Mouse (Mus musculus) E14TG2a.4 (cell line): ENCODE data around the gene Got1.

Source experiments
- H3K27me3 ChIP-seq: 2 replicates; pipeline ENCODE4 v1.6.1; 2014; ENCODE audit warnings: low read length, control low read depth; ENCODE audit not compliant: insufficient read depth
- H3K36me3 ChIP-seq: 2 replicates; pipeline ENCODE4 v1.6.1; 2014; ENCODE audit warnings: low read length, control low read depth; ENCODE audit not compliant: insufficient read depth
- H3K4me1 ChIP-seq: replicated peaks from 2 replicates; pipeline ENCODE4 v1.6.1; 2014; ENCODE audit warnings: low read depth, low read length, control low read depth
- H3K4me3 ChIP-seq: replicated peaks from 2 replicates; pipeline ENCODE4 v1.5.1; 2014; ENCODE audit warnings: mild to moderate bottlenecking, low read length
- H3K9me3 ChIP-seq: 2 replicates; pipeline ENCODE4 v1.6.1; 2014; ENCODE audit warnings: low read length, control low read depth
- CTCF ChIP-seq: conservative IDR thresholded peaks from 2 replicates; pipeline ENCODE4 v1.5.1; 2014; ENCODE audit warnings: low read length
- NANOG ChIP-seq: IDR thresholded peaks from 2 replicates; pipeline ENCODE4 v1.6.1; 2014; ENCODE audit warnings: borderline replicate concordance, low read length, mixed read lengths
- POU5F1 ChIP-seq: IDR thresholded peaks from 2 replicates; pipeline ENCODE4 v1.6.1; 2014; ENCODE audit warnings: low read length, borderline replicate concordance

The Got1 gene

GRCm38 (mm10) chr19:43479431-43479830 lies 45.0 kb downstream of the Got1 start:
- Histone ChIP-seq H3K27me3 (peaks cover 4% of the 10 kb centered on the region; the same call in 1 of the 2 replicates), H3K9me3 (no peaks in the 10 kb centered on the region), H3K36me3 (no peaks in the 10 kb centered on the region), H3K4me1 (peaks cover 16% of the 10 kb centered on the region), H3K4me3 (no peak overlapping the region)
- TF ChIP-seq POU5F1, result no peak
- no peak for TF ChIP-seq NANOG
- no peak for TF ChIP-seq CTCF

DNA sequence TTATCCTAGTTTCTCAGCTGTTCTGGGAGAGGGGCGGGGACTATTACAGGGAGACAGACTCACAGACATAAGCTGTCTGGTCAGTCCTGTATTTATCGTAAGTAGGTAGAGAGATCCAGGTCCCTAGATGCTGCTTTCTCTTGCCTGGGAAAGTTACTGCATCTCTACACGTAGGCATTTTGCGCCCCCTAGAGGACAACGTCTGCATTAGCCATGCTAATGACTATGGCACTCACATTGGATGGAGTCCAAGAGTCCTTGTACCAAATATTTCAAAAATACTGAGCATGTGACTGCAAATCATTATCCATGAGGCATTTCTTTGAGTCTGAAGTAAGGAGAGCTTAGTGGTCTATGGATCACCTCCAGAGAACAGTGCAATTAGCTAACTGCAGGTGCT lies 45.5 kb downstream of the Got1 start:
- Histone ChIP-seq H3K4me1 (peaks cover 17% of the 10 kb centered on the region), H3K4me3 (no peak overlapping the region), H3K36me3 (no peaks in the 10 kb centered on the region), H3K9me3 (no peaks in the 10 kb centered on the region), H3K27me3 (peaks cover 4% of the 10 kb centered on the region; the same call in 1 of the 2 replicates)
- no peak for TF ChIP-seq NANOG
- TF ChIP-seq POU5F1, result no peak
- TF ChIP-seq CTCF, result peak; percentile 96

DNA sequence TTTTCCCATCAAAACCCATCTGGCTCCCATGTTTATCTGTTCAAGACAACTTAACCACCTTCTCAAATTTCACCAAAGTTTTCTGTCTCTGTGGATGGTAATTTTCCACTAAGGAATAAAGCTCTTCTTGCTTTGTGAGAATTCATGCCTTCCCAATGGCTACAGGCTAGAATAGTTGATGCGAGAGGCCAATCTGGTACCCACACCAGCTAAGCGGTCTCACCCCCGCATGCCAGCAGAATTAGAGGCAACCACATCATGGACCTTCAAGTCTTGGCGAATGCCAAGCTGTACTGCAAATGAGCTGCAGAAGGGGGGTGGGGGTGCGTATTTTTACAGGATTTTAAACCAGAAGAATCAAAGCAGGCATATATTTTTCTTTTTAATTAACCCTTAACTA lies 47.0 kb downstream of the Got1 start:
- Histone ChIP-seq H3K9me3 (no peaks in the 10 kb centered on the region), H3K36me3 (no peaks in the 10 kb centered on the region), H3K27me3 (peaks cover 4% of the 10 kb centered on the region; the same call in 1 of the 2 replicates), H3K4me1 (peaks cover 26% of the 10 kb centered on the region), H3K4me3 (no peak overlapping the region)
- TF ChIP-seq POU5F1 (no peak), CTCF (no peak), NANOG (no peak)

GRCm38 (mm10) chr19:43476063-43476462 lies 48.3 kb downstream of the Got1 start:
- Histone ChIP-seq H3K4me1 (peaks cover 38% of the 10 kb centered on the region), H3K36me3 (no peaks in the 10 kb centered on the region), H3K27me3 (peaks cover 4% of the 10 kb centered on the region; the same call in 1 of the 2 replicates), H3K9me3 (peaks cover 7% of the 10 kb centered on the region), H3K4me3 (no peak overlapping the region)
- no peak for TF ChIP-seq POU5F1
- no peak for TF ChIP-seq NANOG
- no peak for TF ChIP-seq CTCF

GRCm38 (mm10) chr19:43475642-43476041 lies 48.8 kb downstream of the Got1 start:
- peaks cover 4% of the 10 kb centered on the region; the same call in 1 of the 2 replicates for H3K27me3 ChIP-seq
- H3K9me3 ChIP-seq, result peaks cover 10% of the 10 kb centered on the region
- H3K36me3 ChIP-seq, result no peaks in the 10 kb centered on the region
- H3K4me1 ChIP-seq, result peaks cover 38% of the 10 kb centered on the region
- TF ChIP-seq NANOG (no peak), CTCF (no peak), POU5F1 (no peak)
- H3K4me3 ChIP-seq, result no peak overlapping the region

DNA sequence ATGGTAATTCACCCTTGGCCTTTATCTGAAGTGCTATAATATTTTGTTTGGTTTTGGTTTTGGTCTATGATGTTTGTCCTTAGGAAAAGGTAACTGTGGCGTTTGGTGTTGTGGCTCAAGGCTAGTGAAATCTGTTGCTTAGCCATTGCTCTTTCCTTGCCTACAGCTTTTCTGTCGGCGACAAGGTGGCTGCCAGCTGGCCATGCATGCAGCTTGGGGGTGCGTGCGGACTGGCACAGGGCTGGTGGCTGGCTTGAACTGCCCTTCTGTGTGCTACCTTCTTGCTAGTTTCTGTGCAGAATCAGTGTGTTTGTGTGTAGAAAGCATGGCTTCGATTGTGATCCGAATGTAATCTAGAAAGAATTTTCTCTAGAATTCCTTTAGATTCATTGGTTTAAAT lies 51.6 kb downstream of the Got1 start:
- Histone ChIP-seq H3K27me3 (peaks cover 8% of the 10 kb centered on the region), H3K36me3 (no peaks in the 10 kb centered on the region), H3K4me3 (peak overlapping the region; percentile 56; the same call in 1 of the 2 replicates), H3K9me3 (peaks cover 10% of the 10 kb centered on the region), H3K4me1 (peaks cover 63% of the 10 kb centered on the region)
- TF ChIP-seq NANOG, result no peak
- no peak for TF ChIP-seq POU5F1
- TF ChIP-seq CTCF, result no peak

DNA sequence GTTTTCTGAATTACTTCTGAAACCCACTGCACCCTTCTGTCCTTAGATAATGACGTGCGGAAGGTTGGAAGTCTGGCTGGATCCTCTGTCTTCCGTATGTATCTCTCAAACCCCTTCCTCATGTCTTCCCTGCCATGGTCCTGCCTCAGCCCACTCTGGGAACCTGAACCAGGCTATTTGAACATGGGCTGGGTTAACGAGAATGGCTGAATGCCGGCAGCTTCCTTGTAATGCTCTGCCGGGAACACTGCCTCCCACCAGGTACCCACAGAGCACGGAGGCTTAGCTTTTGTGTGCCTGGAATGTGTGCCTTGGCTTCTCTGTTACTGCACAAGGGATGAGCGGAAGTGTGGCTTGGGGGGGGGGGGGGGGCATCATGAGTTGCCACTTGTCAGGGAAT lies 52.1 kb downstream of the Got1 start:
- H3K4me3 ChIP-seq, result peak overlapping the region; percentile 52
- no peaks in the 10 kb centered on the region for H3K36me3 ChIP-seq
- no peak; the same call in 1 of the 2 replicates for TF ChIP-seq NANOG
- TF ChIP-seq CTCF, result no peak
- TF ChIP-seq POU5F1, result no peak
- peaks cover 10% of the 10 kb centered on the region for H3K9me3 ChIP-seq
- H3K27me3 ChIP-seq, result peaks cover 8% of the 10 kb centered on the region
- peaks cover 67% of the 10 kb centered on the region for H3K4me1 ChIP-seq

DNA sequence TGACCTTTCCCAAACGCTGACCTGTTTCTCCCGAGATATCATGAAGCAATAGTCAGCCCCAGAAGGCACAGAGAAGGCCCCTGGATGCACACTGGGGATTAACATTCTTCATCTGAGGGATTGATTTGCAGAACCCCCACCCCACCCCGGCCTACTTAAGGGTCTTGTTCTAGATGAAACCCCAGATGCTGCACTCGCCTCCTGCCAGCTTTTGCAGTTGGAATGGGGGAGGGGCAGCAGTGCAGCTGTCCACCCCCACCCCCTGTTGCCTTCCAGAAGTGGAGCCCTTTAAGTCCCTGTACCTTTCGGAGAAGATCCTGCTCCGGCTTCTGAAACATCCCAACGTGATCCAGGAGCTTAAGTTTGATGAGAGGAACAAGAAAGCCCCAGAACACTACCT lies 55.1 kb downstream of the Got1 start:
- no peaks in the 10 kb centered on the region for H3K36me3 ChIP-seq
- H3K4me3 ChIP-seq, result peak overlapping the region; percentile 35; the same call in 1 of the 2 replicates
- peaks cover 10% of the 10 kb centered on the region for H3K9me3 ChIP-seq
- peaks cover 67% of the 10 kb centered on the region for H3K4me1 ChIP-seq
- TF ChIP-seq NANOG, result no peak
- no peak for TF ChIP-seq CTCF
- no peak for TF ChIP-seq POU5F1
- peaks cover 9% of the 10 kb centered on the region; the same call in 1 of the 2 replicates for H3K27me3 ChIP-seq

- peaks cover 10% of the 10 kb centered on the region for H3K9me3 ChIP-seq
- peak overlapping the region; percentile 13; the same call in 1 of the 2 replicates for H3K4me3 ChIP-seq
- no peaks in the 10 kb centered on the region for H3K36me3 ChIP-seq
- H3K4me1 ChIP-seq, result peaks cover 60% of the 10 kb centered on the region
- H3K27me3 ChIP-seq, result peaks cover 9% of the 10 kb centered on the region; the same call in 1 of the 2 replicates
- TF ChIP-seq POU5F1 (no peak), NANOG (no peak), CTCF (no peak)
Measured at GRCm38 (mm10) chr19:43467927-43468685, 56.3 kb downstream of the Got1 start.
